Mouse (Mus musculus) E14TG2a.4 (cell line): Measurements from ENCODE around the gene Sfpq.

Source experiments
- CTCF ChIP-seq: conservative IDR thresholded peaks from 2 replicates; pipeline ENCODE4 v1.5.1; 2014; ENCODE audit warnings: low read length
- POU5F1 ChIP-seq: IDR thresholded peaks from 2 replicates; pipeline ENCODE4 v1.6.1; 2014; ENCODE audit warnings: low read length, borderline replicate concordance

- TF ChIP-seq CTCF (no peak), POU5F1 (no peak)
Measured at GRCm38 (mm10) chr4:127043540-127043939, 22.4 kb downstream of the Sfpq start.
